Mouse (Mus musculus) limb, embryonic 10.5 days (tissue): ENCODE results near the gene Mcmbp. TPM values are rescaled to one million over a fixed set of nuclear protein-coding genes. Genes with fewer than 3 reads are reported as not detected.

Experiments used
- DNase-seq: peaks from one replicate; pipeline ENCODE4 v3.0.0-alpha.2; 2017; ENCODE audit warnings: low spot score
- H3K27ac ChIP-seq: fragments of 300-500 bp; sonication (generic); 2 replicates; pipeline ENCODE4 v1.5.1; 2016; ENCODE audit warnings: mild to moderate bottlenecking
- H3K27me3 ChIP-seq: fragments of 300-500 bp; sonication (generic); 2 replicates; pipeline ENCODE4 v1.6.1; 2016; ENCODE audit warnings: low read depth, mild to moderate bottlenecking; ENCODE audit not compliant: poor library complexity, severe bottlenecking
- H3K36me3 ChIP-seq: fragments of 300-500 bp; sonication (generic); 2 replicates; pipeline ENCODE4 v1.6.1; 2016; ENCODE audit warnings: mild to moderate bottlenecking, moderate library complexity
- H3K4me1 ChIP-seq: fragments of 300-500 bp; sonication (generic); 2 replicates; pipeline ENCODE4 v1.6.1; 2016
- H3K4me3 ChIP-seq: fragments of 300-500 bp; sonication (generic); 2 replicates; pipeline ENCODE4 v1.5.1; 2016; ENCODE audit warnings: mild to moderate bottlenecking, moderate library complexity
- H3K9me3 ChIP-seq: fragments of 300-500 bp; sonication (generic); replicated peaks from 2 replicates; pipeline ENCODE4 v1.6.1; 2016; ENCODE audit warnings: mild to moderate bottlenecking
- WGBS: fragments of 180-500 bp; shearing (Covaris S2); methylation state at CpG from one replicate; pipeline ENCODE4 v1.1.7; 2016; 5-methylcytosine and 5-hydroxymethylcytosine counted together
- polyA plus RNA-seq: library from polyadenylated mRNA; unstranded; fragments of >200 nt; fragmentation: Nextera tagmentation; extraction: Ambion mirVana; gene quantifications from 2 replicates; pipeline ENCODE4 v1.2.1, GENCODE M21; 2016

Mcmbp gene
- polyA plus RNA-seq, 1 experiment from 2014 or later, result 78.1 TPM

DNA sequence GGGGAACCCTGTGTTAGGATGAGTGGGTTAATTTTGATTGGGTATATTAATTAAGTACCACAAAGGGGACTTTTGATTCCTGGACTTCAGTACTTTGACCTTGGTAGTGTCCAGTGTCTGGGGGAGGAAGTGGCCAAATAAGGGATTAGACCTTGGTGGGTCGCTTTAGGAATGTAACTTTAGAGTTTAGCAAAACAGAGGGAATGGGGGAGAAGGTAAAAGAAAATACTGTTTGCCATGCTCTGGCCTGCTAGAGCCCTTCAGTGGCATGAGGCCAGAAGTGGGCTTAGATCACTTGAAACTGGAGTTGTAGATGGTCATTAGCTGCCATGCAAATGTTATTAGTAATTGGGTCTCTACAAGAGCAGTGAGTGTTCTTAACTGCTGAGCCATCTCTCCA is 83.3 kb downstream of the Mcmbp start:
- WGBS, result 92% methylated on average over 1 of the region's 1 CpGs
- Histone ChIP-seq H3K27me3 (no peaks in the 10 kb centered on the region), H3K36me3 (0 out of 2 replicates have a peak, but pooled peaks cover 1% of the 10 kb centered on the region), H3K27ac (no peak overlapping the region), H3K4me1 (no peaks in the 10 kb centered on the region), H3K9me3 (no peaks in the 10 kb centered on the region), H3K4me3 (no peak overlapping the region)
- no peak for DNase-seq

Other genes with a start within 250 kb of the Mcmbp start
- gene Bag3, start 216.9 kb downstream of the Mcmbp start, polyA plus RNA-seq, result 9.3 TPM in 2 replicates
- gene Inpp5f, start 129.2 kb downstream of the Mcmbp start, polyA plus RNA-seq, result 19.8 and 22.2 TPM in 2 replicates
- 37.1 and 39.1 TPM in 2 replicates for gene Sec23ip, start 4.4 kb upstream of the Mcmbp start, polyA plus RNA-seq